Mouse (Mus musculus): ENCODE results near the gene Ifitm5. TPM values are rescaled to one million over a fixed set of nuclear protein-coding genes. Genes with fewer than 3 reads are reported as not detected.

Ifitm5 gene
- polyA plus RNA-seq, 1 experiment = not detected

GRCm38 (mm10) chr7:140905642-140906081, 44.4 kb downstream of the Ifitm5 start:
- DNase-seq (ENCODE audit: extremely low spot score in 1 of 2, low spot score in 1 of 2) = no peak

GRCm38 (mm10) chr7:140903212-140903611, 46.9 kb downstream of the Ifitm5 start:
- DNase-seq (ENCODE audit: extremely low spot score in 1 of 2, low spot score in 1 of 2) = peak in 1 of 2 experiments; percentile 82

- DNase-seq (ENCODE audit: extremely low spot score in 1 of 2, low spot score in 1 of 2) = no peak
These were observed 47.8 kb downstream of the Ifitm5 start for GRCm38 (mm10) chr7:140902036-140902875.

- DNase-seq (ENCODE audit: extremely low spot score in 1 of 2, low spot score in 1 of 2) = no peak
These were observed 49.9 kb downstream of the Ifitm5 start, which contains the start of gene Cox8b for GRCm38 (mm10) chr7:140900220-140900619. Gene Cox8b (minus strand): TSS chr7:140900446.

- no peak for DNase-seq (ENCODE audit: extremely low spot score in 1 of 2, low spot score in 1 of 2)
These were observed 51.0 kb downstream of the Ifitm5 start for GRCm38 (mm10) chr7:140899121-140899520.

Other genes starting within 250 kb of the Ifitm5 start
- gene Cyp2e1, start 186.6 kb downstream of the Ifitm5 start, polyA plus RNA-seq (2012; rRNA removed) = 0.32 and 0.95 TPM in 2 replicates
- gene Syce1, start 162.4 kb downstream of the Ifitm5 start, polyA plus RNA-seq (2012; rRNA removed) = 0.50 and 0.66 TPM in 2 replicates
- 18.5 and 22.4 TPM in 2 replicates for gene Zfp941, start 128.1 kb downstream of the Ifitm5 start, polyA plus RNA-seq (2012; rRNA removed)
- 0.78 and 1.4 TPM in 2 replicates for gene Urah, start 115.3 kb downstream of the Ifitm5 start, polyA plus RNA-seq (2012; rRNA removed)
- gene Scgb1c1, start 104.7 kb downstream of the Ifitm5 start, polyA plus RNA-seq (2012; rRNA removed) = 1.4 and 6.3 TPM in 2 replicates
- 0.26 and 0.36 TPM in 2 replicates for gene Odf3, start 102.5 kb downstream of the Ifitm5 start, polyA plus RNA-seq (2012; rRNA removed)
- gene Gm45785, start 94.0 kb downstream of the Ifitm5 start, polyA plus RNA-seq (2012; rRNA removed) = 0.13 and 0.16 TPM in 2 replicates
- 68.7 and 84.4 TPM in 2 replicates for gene Ric8a, start 93.3 kb downstream of the Ifitm5 start, polyA plus RNA-seq (2012; rRNA removed)
- gene Bet1l, start 92.7 kb downstream of the Ifitm5 start, polyA plus RNA-seq (2012; rRNA removed) = 31.9 and 32.3 TPM in 2 replicates
- gene Psmd13, start 68.3 kb downstream of the Ifitm5 start, polyA plus RNA-seq (2012; rRNA removed) = 92.8 and 99.7 TPM in 2 replicates
- gene Sirt3, start 68.0 kb downstream of the Ifitm5 start, polyA plus RNA-seq (2012; rRNA removed) = 116 and 137 TPM in 2 replicates
- 0.57 and 0.76 TPM in 2 replicates for gene Cox8b, start 49.8 kb downstream of the Ifitm5 start, polyA plus RNA-seq (2012; rRNA removed)
- gene Nlrp6, start 29.4 kb downstream of the Ifitm5 start, polyA plus RNA-seq (2012; rRNA removed) = 0.17 and 0.18 TPM in 2 replicates
- 6.9 and 7.1 TPM in 2 replicates for gene Pgghg, start 8.9 kb downstream of the Ifitm5 start, polyA plus RNA-seq (2012; rRNA removed)
- not detected in 2 replicates for gene Gm45717, start 5.6 kb upstream of the Ifitm5 start, polyA plus RNA-seq (2012; rRNA removed)
- 46.6 and 48.9 TPM in 2 replicates for gene Ifitm2, start 5.7 kb upstream of the Ifitm5 start, polyA plus RNA-seq (2012; rRNA removed)
- 28.8 and 33.2 TPM in 2 replicates for gene Ifitm1, start 16.9 kb upstream of the Ifitm5 start, polyA plus RNA-seq (2012; rRNA removed)
- gene Ifitm3, start 60.5 kb upstream of the Ifitm5 start, polyA plus RNA-seq (2012; rRNA removed) = 72.6 and 82.1 TPM in 2 replicates
- 0.86 and 1.0 TPM in 2 replicates for gene Ifitm6, start 67.6 kb upstream of the Ifitm5 start, polyA plus RNA-seq (2012; rRNA removed)
- not detected in 2 replicates for gene Gm17387, start 78.8 kb upstream of the Ifitm5 start, polyA plus RNA-seq (2012; rRNA removed)
- gene B4galnt4, start 110.8 kb upstream of the Ifitm5 start, polyA plus RNA-seq (2012; rRNA removed) = 99.1 and 103 TPM in 2 replicates
- gene Pkp3, start 127.9 kb upstream of the Ifitm5 start, polyA plus RNA-seq (2012; rRNA removed) = 0.11 and 0.22 TPM in 2 replicates
- gene Sigirr, start 150.3 kb upstream of the Ifitm5 start, polyA plus RNA-seq (2012; rRNA removed) = 3.7 and 4.0 TPM in 2 replicates
- 0.08 and 0.10 TPM in 2 replicates for gene Ano9, start 167.5 kb upstream of the Ifitm5 start, polyA plus RNA-seq (2012; rRNA removed)
- 52.1 and 62.4 TPM in 2 replicates for gene Ptdss2, start 172.1 kb upstream of the Ifitm5 start, polyA plus RNA-seq (2012; rRNA removed)
- gene Rnh1, start 222.6 kb upstream of the Ifitm5 start, polyA plus RNA-seq (2012; rRNA removed) = 34.5 and 36.4 TPM in 2 replicates
- gene Hras, start 243.7 kb upstream of the Ifitm5 start, polyA plus RNA-seq (2012; rRNA removed) = 243 and 245 TPM in 2 replicates
- 4.8 and 5.5 TPM in 2 replicates for gene Lrrc56, start 243.9 kb upstream of the Ifitm5 start, polyA plus RNA-seq (2012; rRNA removed)

All from frontal cortex, adult 2 months (tissue).